Mouse (Mus musculus): ENCODE data around the gene Ptprh. TPM values are rescaled to one million over a fixed set of nuclear protein-coding genes. Genes with fewer than 3 reads are reported as not detected.
A peak's percentile ranks its signal among the peaks of the same experiment; 100 is the strongest.

Ptprh gene
- polyA plus RNA-seq, 1 experiment from 2014 or later: not detected

- Histone ChIP-seq H3K36me3 (ENCODE audit: control insufficient read depth, insufficient read depth, low read length) (no peaks in the 10 kb centered on the region), H3K4me1 (ENCODE audit: control insufficient read depth, insufficient read depth, low read length) (no peaks in the 10 kb centered on the region), H3K4me3 (ENCODE audit: low read depth, low read length) (no peak overlapping the region), H3K27ac (ENCODE audit: low read depth, low read length) (no peak overlapping the region), H3K9me3 (ENCODE audit: control insufficient read depth, low read length) (no peaks in the 10 kb centered on the region), H3K27me3 (ENCODE audit: control insufficient read depth, insufficient read depth, low read length) (no peaks in the 10 kb centered on the region), H3K4me2 (no peak overlapping the region), H3K9ac (ENCODE audit: low read length) (no peak overlapping the region)
- ATAC-seq (ENCODE audit: low FRiP score) (no peak), DNase-seq (ENCODE audit: low spot score, missing footprints) (no peak)
- WGBS: 89% methylated on average over 8 of the region's 8 CpGs
Measured at GRCm38 (mm10) chr7:4508739-4509116, 95.1 kb downstream of the Ptprh start.

- no peak for DNase-seq (ENCODE audit: low spot score, missing footprints)
- Histone ChIP-seq H3K4me1 (ENCODE audit: control insufficient read depth, insufficient read depth, low read length) (no peaks in the 10 kb centered on the region), H3K27me3 (ENCODE audit: control insufficient read depth, insufficient read depth, low read length) (no peaks in the 10 kb centered on the region), H3K4me2 (no peak overlapping the region), H3K36me3 (ENCODE audit: control insufficient read depth, insufficient read depth, low read length) (no peaks in the 10 kb centered on the region), H3K9me3 (ENCODE audit: control insufficient read depth, low read length) (no peaks in the 10 kb centered on the region), H3K4me3 (ENCODE audit: low read depth, low read length) (no peak overlapping the region), H3K27ac (ENCODE audit: low read depth, low read length) (no peak overlapping the region), H3K9ac (ENCODE audit: low read length) (no peak overlapping the region)
- no peak for ATAC-seq (ENCODE audit: low FRiP score)
- 79% methylated on average over 24 of the region's 32 CpGs for WGBS
Measured at GRCm38 (mm10) chr7:4508062-4508738, 95.6 kb downstream of the Ptprh start.

GRCm38 (mm10) chr7:4507220-4507619 is 96.6 kb downstream of the Ptprh start:
- no peaks in the 10 kb centered on the region for H3K9me3 ChIP-seq (ENCODE audit: control insufficient read depth, low read length)

GRCm38 (mm10) chr7:4504646-4505435 is 99.0 kb downstream of the Ptprh start:
- whole genome bisulfite sequencing: 65% methylated on average over 11 of the region's 11 CpGs
- Histone ChIP-seq H3K9ac (ENCODE audit: low read length) (no peak overlapping the region), H3K4me2 (no peak overlapping the region), H3K27me3 (ENCODE audit: control insufficient read depth, insufficient read depth, low read length) (no peaks in the 10 kb centered on the region), H3K4me1 (ENCODE audit: control insufficient read depth, insufficient read depth, low read length) (peaks cover 10% of the 10 kb centered on the region), H3K27ac (ENCODE audit: low read depth, low read length) (no peak overlapping the region), H3K36me3 (ENCODE audit: control insufficient read depth, insufficient read depth, low read length) (no peaks in the 10 kb centered on the region), H3K9me3 (ENCODE audit: control insufficient read depth, low read length) (no peaks in the 10 kb centered on the region), H3K4me3 (ENCODE audit: low read depth, low read length) (no peak overlapping the region)
- ATAC-seq (ENCODE audit: low FRiP score): no peak
- no peak for DNase-seq (ENCODE audit: low spot score, missing footprints)

More at GRCm38 (mm10) chr7:4507220-4507619, 96.6 kb downstream of the Ptprh start:
- H3K36me3 ChIP-seq (ENCODE audit: control insufficient read depth, insufficient read depth, low read length): no peaks in the 10 kb centered on the region
- no peak overlapping the region for H3K9ac ChIP-seq (ENCODE audit: low read length)
- no peak for DNase-seq (ENCODE audit: low spot score, missing footprints)
- H3K27ac ChIP-seq (ENCODE audit: low read depth, low read length): no peak overlapping the region
- no peaks in the 10 kb centered on the region for H3K4me1 ChIP-seq (ENCODE audit: control insufficient read depth, insufficient read depth, low read length)
- no peak for ATAC-seq (ENCODE audit: low FRiP score)
- no peaks in the 10 kb centered on the region for H3K27me3 ChIP-seq (ENCODE audit: control insufficient read depth, insufficient read depth, low read length)
- H3K4me3 ChIP-seq (ENCODE audit: low read depth, low read length): no peak overlapping the region
- no peak overlapping the region for H3K4me2 ChIP-seq
- 50% methylated on average over 3 of the region's 4 CpGs for WGBS

GRCm38 (mm10) chr7:4503858-4504257 is 100.0 kb downstream of the Ptprh start:
- H3K9ac ChIP-seq (ENCODE audit: low read length): no peak overlapping the region
- H3K36me3 ChIP-seq (ENCODE audit: control insufficient read depth, insufficient read depth, low read length): 0 out of 2 replicates have a peak, but pooled peaks cover 2% of the 10 kb centered on the region
- peaks cover 20% of the 10 kb centered on the region for H3K4me1 ChIP-seq (ENCODE audit: control insufficient read depth, insufficient read depth, low read length)
- WGBS: 80% methylated on average over 5 of the region's 5 CpGs
- no peaks in the 10 kb centered on the region for H3K9me3 ChIP-seq (ENCODE audit: control insufficient read depth, low read length)
- DNase-seq (ENCODE audit: low spot score, missing footprints) (no peak), ATAC-seq (ENCODE audit: low FRiP score) (no peak)
- no peak overlapping the region for H3K4me3 ChIP-seq (ENCODE audit: low read depth, low read length)
- no peak overlapping the region for H3K27ac ChIP-seq (ENCODE audit: low read depth, low read length)
- no peaks in the 10 kb centered on the region for H3K27me3 ChIP-seq (ENCODE audit: control insufficient read depth, insufficient read depth, low read length)
- H3K4me2 ChIP-seq: no peak overlapping the region

- Histone ChIP-seq H3K4me3 (ENCODE audit: low read depth, low read length) (no peak overlapping the region), H3K27ac (ENCODE audit: low read depth, low read length) (no peak overlapping the region), H3K36me3 (ENCODE audit: control insufficient read depth, insufficient read depth, low read length) (0 out of 2 replicates have a peak, but pooled peaks cover 2% of the 10 kb centered on the region), H3K4me1 (ENCODE audit: control insufficient read depth, insufficient read depth, low read length) (peaks cover 27% of the 10 kb centered on the region), H3K27me3 (ENCODE audit: control insufficient read depth, insufficient read depth, low read length) (no peaks in the 10 kb centered on the region), H3K9me3 (ENCODE audit: control insufficient read depth, low read length) (no peaks in the 10 kb centered on the region), H3K4me2 (no peak overlapping the region), H3K9ac (ENCODE audit: low read length) (no peak overlapping the region)
- WGBS: 74% methylated on average over 4 of the region's 4 CpGs
- no peak for ATAC-seq (ENCODE audit: low FRiP score)
- DNase-seq (ENCODE audit: low spot score, missing footprints): no peak
Measured at GRCm38 (mm10) chr7:4503100-4503499, 100.7 kb downstream of the Ptprh start.

GRCm38 (mm10) chr7:4502421-4503090 is 101.3 kb downstream of the Ptprh start:
- H3K4me3 ChIP-seq (ENCODE audit: low read depth, low read length): peak overlapping the region; percentile 87
- peak overlapping the region; percentile 95 for H3K9ac ChIP-seq (ENCODE audit: low read length)
- 15% methylated on average over 14 of the region's 14 CpGs for WGBS
- peak overlapping the region; percentile 95 for H3K4me2 ChIP-seq
- 0 out of 2 replicates have a peak, but pooled peaks cover 2% of the 10 kb centered on the region for H3K36me3 ChIP-seq (ENCODE audit: control insufficient read depth, insufficient read depth, low read length)
- H3K27ac ChIP-seq (ENCODE audit: low read depth, low read length): no peak overlapping the region
- ATAC-seq (ENCODE audit: low FRiP score): peak; percentile 12; the same call in 1 of the 2 replicates
- H3K9me3 ChIP-seq (ENCODE audit: control insufficient read depth, low read length): no peaks in the 10 kb centered on the region
- peaks cover 32% of the 10 kb centered on the region for H3K4me1 ChIP-seq (ENCODE audit: control insufficient read depth, insufficient read depth, low read length)
- H3K27me3 ChIP-seq (ENCODE audit: control insufficient read depth, insufficient read depth, low read length): no peaks in the 10 kb centered on the region
- peak; percentile 90 for DNase-seq (ENCODE audit: low spot score, missing footprints)

GRCm38 (mm10) chr7:4501558-4502397 is 102.1 kb downstream of the Ptprh start, which contains the start of gene Ppp1r12c:
TSS of gene Ppp1r12c (minus strand) at chr7:4501680.
- peak; percentile 94 for ATAC-seq (ENCODE audit: low FRiP score)
- under 1% methylated on average over 52 of the region's 62 CpGs for WGBS
- peak within 1 kb of the TSS; percentile 95 for H3K9ac ChIP-seq (ENCODE audit: low read length)
- peak within 1 kb of the TSS; percentile 95 for H3K4me2 ChIP-seq
- peak; percentile 99 for DNase-seq (ENCODE audit: low spot score, missing footprints)
- peak within 1 kb of the TSS; percentile 87 for H3K4me3 ChIP-seq (ENCODE audit: low read depth, low read length)
- peaks cover 32% of the 10 kb centered on the region for H3K4me1 ChIP-seq (ENCODE audit: control insufficient read depth, insufficient read depth, low read length)
- no peaks in the 10 kb centered on the region for H3K27me3 ChIP-seq (ENCODE audit: control insufficient read depth, insufficient read depth, low read length)
- 0 out of 2 replicates have a peak, but pooled peaks cover 2% of the 10 kb centered on the region for H3K36me3 ChIP-seq (ENCODE audit: control insufficient read depth, insufficient read depth, low read length)
- H3K9me3 ChIP-seq (ENCODE audit: control insufficient read depth, low read length): no peaks in the 10 kb centered on the region
- peak within 1 kb of the TSS; percentile 60 for H3K27ac ChIP-seq (ENCODE audit: low read depth, low read length)
